Mouse (Mus musculus): ENCODE data around the gene Spata45.

DNA sequence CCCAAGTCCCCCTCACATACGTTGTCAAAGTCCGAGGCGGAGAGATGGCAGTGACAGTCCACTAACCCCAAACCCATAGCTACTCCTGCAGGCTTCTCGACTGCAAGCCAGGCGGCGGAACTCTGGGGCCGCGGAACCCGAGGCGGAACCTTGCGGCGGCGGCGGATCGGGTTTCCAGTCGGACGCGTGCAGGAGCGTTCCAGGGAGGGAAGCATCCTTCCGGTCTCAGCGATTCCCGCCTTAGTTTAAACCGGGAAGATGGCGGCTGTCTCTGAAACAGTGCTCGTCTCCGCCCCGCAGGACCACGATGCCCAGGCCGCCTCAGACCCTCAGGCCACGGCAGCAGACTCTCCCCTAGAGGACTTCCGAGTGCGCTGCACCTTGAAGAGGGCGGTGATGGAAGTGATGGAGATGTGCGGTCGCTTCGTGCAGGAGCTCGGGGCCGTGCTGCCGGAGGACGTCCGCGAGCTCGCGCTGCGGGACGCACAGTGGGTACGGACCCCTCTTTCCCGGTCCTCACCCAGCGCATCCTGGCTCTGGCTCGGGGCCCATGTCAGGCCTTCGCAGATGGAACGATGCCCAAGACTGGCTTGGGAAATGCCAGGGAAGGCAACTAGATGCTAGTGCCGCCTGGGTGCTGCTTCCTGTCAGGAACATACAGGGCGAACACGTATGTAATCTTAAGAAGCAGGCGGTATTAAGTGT lies 26.5 kb downstream of the Spata45 start, which contains the start of the genes Tatdn3 and Nsl1:
- no peak for TF ChIP-seq GATA1 (IDR thresholded peaks at IDR 0.05; ENCODE audit: borderline replicate concordance, low read length)
- peak; percentile 96; the same call in 1 of the 2 replicates for TF ChIP-seq FLI1 (IDR thresholded peaks at IDR 0.05; ENCODE audit: low read length)

Data from megakaryocyte, embryonic 14.5 days (primary cell).